Mouse (Mus musculus) heart, embryonic 13.5 days (tissue): ENCODE results near the gene Gria4. TPM values are rescaled to one million over a fixed set of nuclear protein-coding genes. Genes with fewer than 3 reads are reported as not detected.

Experiments
- ATAC-seq: fragments of 200-750 bp; cut with Nextera tagmentation; 2 replicates; pipeline ENCODE4 v1.8.0; 2017; ENCODE audit warnings: moderate TSS enrichment; ENCODE audit not compliant: insufficient number of reproducible peaks, low FRiP score, low TSS enrichment; ENCODE audit errors: extremely low read depth
- H3K27ac ChIP-seq: fragments of 300-500 bp; sonication (generic); replicated peaks from 2 replicates; pipeline ENCODE4 v1.5.1; 2015; ENCODE audit warnings: moderate library complexity, mild to moderate bottlenecking, inconsistent platforms
- H3K27me3 ChIP-seq: fragments of 300-500 bp; sonication (generic); replicated peaks from 2 replicates; pipeline ENCODE4 v1.6.1; 2015; ENCODE audit warnings: mild to moderate bottlenecking, inconsistent platforms
- H3K36me3 ChIP-seq: fragments of 300-500 bp; sonication (generic); 2 replicates; pipeline ENCODE4 v1.6.1; 2015; ENCODE audit warnings: mild to moderate bottlenecking, inconsistent platforms
- H3K4me1 ChIP-seq: fragments of 300-500 bp; sonication (generic); 2 replicates; pipeline ENCODE4 v1.6.1; 2015; ENCODE audit warnings: inconsistent platforms
- H3K4me2 ChIP-seq: fragments of 300-500 bp; sonication (generic); 2 replicates; pipeline ENCODE4 v1.6.1; 2015; ENCODE audit warnings: inconsistent platforms, mild to moderate bottlenecking, moderate library complexity
- H3K4me3 ChIP-seq: fragments of 300-500 bp; sonication (generic); 2 replicates; pipeline ENCODE4 v1.5.1; 2015; ENCODE audit warnings: moderate library complexity, mild to moderate bottlenecking, inconsistent platforms
- H3K9ac ChIP-seq: fragments of 300-500 bp; sonication (generic); 2 replicates; pipeline ENCODE4 v1.6.1; 2015; ENCODE audit warnings: inconsistent platforms, mild to moderate bottlenecking, moderate library complexity
- H3K9me3 ChIP-seq: fragments of 300-500 bp; sonication (generic); 2 replicates; pipeline ENCODE4 v1.6.1; 2016; ENCODE audit warnings: inconsistent platforms
- WGBS: fragments of 180-500 bp; shearing (Covaris S2); methylation state at CpG from one replicate; pipeline ENCODE4 v1.1.7; 2015; ENCODE audit warnings: mixed read lengths; 5-methylcytosine and 5-hydroxymethylcytosine counted together
- polyA plus RNA-seq: library from polyadenylated mRNA; unstranded; fragments of >200 nt; fragmentation: Nextera tagmentation; extraction: Ambion mirVana; gene quantifications from 2 replicates; pipeline ENCODE4 v1.2.1, GENCODE M21; 2015

The Gria4 gene
- polyA plus RNA-seq, 1 experiment from 2014 or later: 0.47 TPM

DNA sequence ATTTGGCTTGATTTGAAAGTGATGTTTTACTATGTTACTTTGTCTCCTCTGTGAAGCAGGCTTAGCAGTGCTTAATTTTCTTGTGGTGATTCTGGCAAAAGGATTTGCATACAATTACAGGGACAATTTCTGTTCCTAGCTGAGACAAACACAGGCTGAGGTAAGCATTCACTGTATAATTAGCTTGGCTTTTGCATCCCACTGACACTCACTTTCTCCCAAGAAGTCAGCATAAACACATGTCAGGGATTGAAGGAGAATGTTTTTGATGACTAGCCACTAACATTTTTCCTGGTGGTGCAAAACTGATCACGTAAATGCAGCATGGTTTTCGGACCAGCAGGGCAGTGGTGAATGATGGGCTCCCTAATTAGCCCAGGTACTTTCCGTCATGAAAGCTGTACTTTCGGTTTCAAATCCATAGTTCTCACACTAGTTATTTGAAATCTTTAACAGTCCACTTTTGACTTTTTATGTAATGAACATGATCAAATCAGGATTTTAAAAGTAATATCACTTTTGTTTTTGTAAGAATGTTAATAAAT, 240.5 kb downstream of the Gria4 start:
- Histone ChIP-seq H3K27ac (no peak overlapping the region), H3K36me3 (no peaks in the 10 kb centered on the region)
- 70% methylated on average over 4 of the region's 4 CpGs for WGBS

GRCm38 (mm10) chr9:4539218-4539617, 256.8 kb downstream of the Gria4 start:
- Histone ChIP-seq H3K27me3 (no peaks in the 10 kb centered on the region), H3K9ac (no peak overlapping the region), H3K4me2 (no peak overlapping the region), H3K4me3 (no peak overlapping the region), H3K27ac (no peak overlapping the region), H3K4me1 (no peaks in the 10 kb centered on the region), H3K9me3 (no peaks in the 10 kb centered on the region), H3K36me3 (no peaks in the 10 kb centered on the region)
- ATAC-seq: no peak
- 57% methylated on average over 1 of the region's 1 CpGs for WGBS

More for the DNA sequence above, 240.5 kb downstream of the Gria4 start:
- Histone ChIP-seq H3K9ac (no peak overlapping the region), H3K9me3 (no peaks in the 10 kb centered on the region), H3K4me2 (no peak overlapping the region), H3K27me3 (no peaks in the 10 kb centered on the region), H3K4me3 (no peak overlapping the region), H3K4me1 (no peaks in the 10 kb centered on the region)
- no peak for ATAC-seq

- H3K27ac ChIP-seq: no peak overlapping the region
- H3K4me2 ChIP-seq: no peak overlapping the region
- H3K9ac ChIP-seq: no peak overlapping the region
- H3K9me3 ChIP-seq: no peaks in the 10 kb centered on the region
- no peak overlapping the region for H3K4me3 ChIP-seq
- no peak for ATAC-seq
- 80% methylated on average over 6 of the region's 6 CpGs for WGBS
- no peaks in the 10 kb centered on the region for H3K27me3 ChIP-seq
- no peaks in the 10 kb centered on the region for H3K4me1 ChIP-seq
- no peaks in the 10 kb centered on the region for H3K36me3 ChIP-seq
Measured at GRCm38 (mm10) chr9:4536514-4537150, 259.4 kb downstream of the Gria4 start.

DNA sequence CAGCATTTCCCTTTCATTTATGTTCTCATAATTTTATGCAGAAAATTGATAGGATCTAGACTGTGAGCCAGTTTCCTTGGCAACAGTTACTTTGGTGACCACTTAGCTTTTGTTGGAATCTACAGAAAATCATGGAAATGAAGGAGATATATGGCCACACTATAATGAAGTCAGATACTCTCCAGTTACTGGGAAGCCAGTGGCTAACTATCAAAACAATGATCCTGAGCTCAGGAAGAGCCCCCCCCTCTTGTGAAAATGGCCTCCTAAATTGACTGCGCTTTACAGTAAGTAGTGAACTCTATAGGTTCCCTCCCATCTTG, 281.5 kb downstream of the Gria4 start:
- H3K4me3 ChIP-seq: no peak overlapping the region
- no peak overlapping the region for H3K27ac ChIP-seq
- H3K9ac ChIP-seq: no peak overlapping the region
- H3K4me1 ChIP-seq: no peaks in the 10 kb centered on the region
- ATAC-seq: no peak
- no peaks in the 10 kb centered on the region for H3K27me3 ChIP-seq
- H3K9me3 ChIP-seq: no peaks in the 10 kb centered on the region
- H3K4me2 ChIP-seq: no peak overlapping the region
- no peaks in the 10 kb centered on the region for H3K36me3 ChIP-seq
- WGBS: 93% methylated on average over 1 of the region's 1 CpGs

DNA sequence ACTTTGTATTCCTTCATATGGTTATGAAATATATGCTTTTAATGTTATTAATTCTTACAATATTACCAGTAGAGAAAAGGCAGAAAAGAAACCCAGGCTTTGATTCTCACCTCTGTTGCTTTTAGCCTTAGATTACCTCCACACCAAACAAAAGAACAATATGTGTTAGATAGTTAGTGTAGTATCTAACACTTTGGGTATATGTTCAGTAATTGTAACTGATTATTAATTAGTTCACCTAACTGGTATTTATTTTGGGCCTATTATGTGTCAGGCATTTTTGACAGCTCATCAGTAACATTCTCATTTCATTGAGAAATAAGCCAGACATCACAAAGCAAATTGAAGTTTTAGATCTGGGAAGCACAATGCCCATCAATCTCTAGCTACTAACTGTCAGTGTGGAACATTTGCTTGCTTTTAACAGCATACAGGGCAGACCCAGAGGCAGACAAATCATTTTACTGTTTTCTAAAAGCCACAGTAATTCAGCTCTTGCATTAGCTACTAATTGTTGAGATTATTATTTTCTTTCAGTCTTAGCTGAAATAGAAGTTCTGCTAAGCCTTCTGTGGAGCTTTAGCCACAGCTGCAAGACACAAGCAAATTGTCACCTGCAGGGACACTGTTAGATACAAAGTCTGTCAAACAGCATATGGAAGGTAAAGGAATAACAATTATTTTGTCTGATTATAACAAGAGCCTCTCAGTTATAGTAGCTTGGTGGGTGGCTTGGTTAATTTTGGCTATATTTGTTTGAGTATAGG, 282.1 kb downstream of the Gria4 start:
- no peak for ATAC-seq
- Histone ChIP-seq H3K4me2 (no peak overlapping the region), H3K9ac (no peak overlapping the region), H3K4me3 (no peak overlapping the region), H3K36me3 (no peaks in the 10 kb centered on the region), H3K4me1 (no peaks in the 10 kb centered on the region), H3K9me3 (no peaks in the 10 kb centered on the region), H3K27ac (no peak overlapping the region), H3K27me3 (no peaks in the 10 kb centered on the region)

- no peak overlapping the region for H3K4me2 ChIP-seq
- WGBS: 84% methylated on average over 3 of the region's 3 CpGs
- no peak overlapping the region for H3K27ac ChIP-seq
- no peak overlapping the region for H3K9ac ChIP-seq
- H3K27me3 ChIP-seq: no peaks in the 10 kb centered on the region
- no peak overlapping the region for H3K4me3 ChIP-seq
- ATAC-seq: no peak
- no peaks in the 10 kb centered on the region for H3K4me1 ChIP-seq
- H3K36me3 ChIP-seq: no peaks in the 10 kb centered on the region
- no peaks in the 10 kb centered on the region for H3K9me3 ChIP-seq
Measured at GRCm38 (mm10) chr9:4506086-4506485, 289.9 kb downstream of the Gria4 start.

- Histone ChIP-seq H3K27me3 (no peaks in the 10 kb centered on the region), H3K4me1 (no peaks in the 10 kb centered on the region), H3K4me3 (no peak overlapping the region), H3K4me2 (no peak overlapping the region), H3K9me3 (no peaks in the 10 kb centered on the region), H3K36me3 (no peaks in the 10 kb centered on the region), H3K9ac (no peak overlapping the region), H3K27ac (no peak overlapping the region)
- ATAC-seq: no peak
- WGBS: 29% methylated on average over 1 of the region's 1 CpGs
Measured at GRCm38 (mm10) chr9:4505087-4505486, 290.9 kb downstream of the Gria4 start.

- Histone ChIP-seq H3K9ac (no peak overlapping the region), H3K9me3 (0 out of 2 replicates have a peak, but pooled peaks cover 5% of the 10 kb centered on the region), H3K27me3 (no peaks in the 10 kb centered on the region), H3K27ac (no peak overlapping the region), H3K4me3 (no peak overlapping the region), H3K4me2 (no peak overlapping the region), H3K36me3 (no peaks in the 10 kb centered on the region), H3K4me1 (no peaks in the 10 kb centered on the region)
- WGBS: 69% methylated on average over 2 of the region's 2 CpGs
- no peak for ATAC-seq
Measured at GRCm38 (mm10) chr9:4486428-4486827, 309.6 kb downstream of the Gria4 start.

DNA sequence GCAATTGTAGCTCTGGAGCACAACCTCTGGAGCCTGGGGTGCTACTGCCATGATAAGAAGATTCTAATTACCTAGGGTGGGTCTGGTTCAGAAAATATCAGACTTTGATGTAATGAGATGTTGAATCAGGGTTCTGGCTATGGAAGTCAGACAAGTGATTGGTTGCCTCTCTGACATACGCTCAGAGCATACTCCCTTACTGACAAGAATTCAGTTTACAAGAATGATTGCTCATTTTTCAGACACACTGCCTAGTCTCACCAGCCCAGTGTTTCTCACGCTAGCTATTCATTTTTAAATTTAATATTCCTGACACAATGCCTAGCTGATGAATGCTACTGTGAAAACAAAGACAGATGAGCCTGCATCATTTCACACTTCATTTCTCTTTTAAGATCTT, 311.5 kb downstream of the Gria4 start:
- Histone ChIP-seq H3K4me3 (no peak overlapping the region), H3K27me3 (no peaks in the 10 kb centered on the region), H3K4me1 (no peaks in the 10 kb centered on the region), H3K9ac (no peak overlapping the region), H3K27ac (no peak overlapping the region), H3K36me3 (no peaks in the 10 kb centered on the region), H3K9me3 (0 out of 2 replicates have a peak, but pooled peaks cover 5% of the 10 kb centered on the region), H3K4me2 (no peak overlapping the region)
- ATAC-seq: no peak
- 69% methylated on average over 2 of the region's 2 CpGs for WGBS

GRCm38 (mm10) chr9:4470791-4471190, 325.2 kb downstream of the Gria4 start:
- no peaks in the 10 kb centered on the region for H3K36me3 ChIP-seq
- no peaks in the 10 kb centered on the region for H3K4me1 ChIP-seq
- H3K9ac ChIP-seq: no peak overlapping the region
- H3K27me3 ChIP-seq: no peaks in the 10 kb centered on the region
- no peak overlapping the region for H3K27ac ChIP-seq
- no peak for ATAC-seq
- no peaks in the 10 kb centered on the region for H3K9me3 ChIP-seq
- H3K4me3 ChIP-seq: no peak overlapping the region
- no peak overlapping the region for H3K4me2 ChIP-seq
- WGBS: 38% methylated on average over 2 of the region's 2 CpGs

GRCm38 (mm10) chr9:4459456-4460070, 336.5 kb downstream of the Gria4 start:
- Histone ChIP-seq H3K4me1 (no peaks in the 10 kb centered on the region), H3K27ac (no peak overlapping the region), H3K4me2 (no peak overlapping the region), H3K27me3 (no peaks in the 10 kb centered on the region), H3K4me3 (no peak overlapping the region), H3K9me3 (no peaks in the 10 kb centered on the region), H3K9ac (no peak overlapping the region), H3K36me3 (no peaks in the 10 kb centered on the region)
- 62% methylated on average over 1 of the region's 1 CpGs for WGBS
- ATAC-seq: no peak
